Mouse (Mus musculus): ENCODE measurements around the gene Golga5. TPM values are rescaled to one million over a fixed set of nuclear protein-coding genes. Genes with fewer than 3 reads are reported as not detected.
A peak's percentile ranks its signal among the peaks of the same experiment; 100 is the strongest.

The Golga5 gene
- total RNA-seq, 2 experiments from 2014 or later = 23.5 to 25.8 TPM

GRCm38 (mm10) chr12:102501848-102502595, 33.1 kb downstream of the Golga5 start:
- intact Hi-C loops (cut with DNase I) = no loop called here
- no peak for DNase-seq

GRCm38 (mm10) chr12:102505131-102505713, 36.3 kb downstream of the Golga5 start:
- no peak for DNase-seq

GRCm38 (mm10) chr12:102505949-102506348, 37.0 kb downstream of the Golga5 start:
- intact Hi-C loops (cut with DNase I) = no loop called here
- DNase-seq = no peak

More at GRCm38 (mm10) chr12:102505131-102505713, 36.3 kb downstream of the Golga5 start:
- intact Hi-C loops (cut with DNase I) = no loop called here

- DNase-seq = no peak
- intact Hi-C loops (cut with DNase I) = no loop called here
These were observed 42.4 kb downstream of the Golga5 start for GRCm38 (mm10) chr12:102511363-102511762.

- no peak for DNase-seq
- intact Hi-C loops (cut with DNase I) = no loop called here
These were observed 45.2 kb downstream of the Golga5 start for GRCm38 (mm10) chr12:102514151-102514550.

- intact Hi-C loops (cut with DNase I) = no loop called here
- DNase-seq = no peak
These were observed 45.8 kb downstream of the Golga5 start for GRCm38 (mm10) chr12:102514751-102515150.

GRCm38 (mm10) chr12:102516151-102516550, 47.2 kb downstream of the Golga5 start:
- intact Hi-C loops (cut with DNase I) = no loop called here
- no peak for DNase-seq

- DNase-seq = no peak
- intact Hi-C loops (cut with DNase I) = no loop called here
These were observed 48.7 kb downstream of the Golga5 start for GRCm38 (mm10) chr12:102517647-102518046.

- intact Hi-C loops (cut with DNase I) = loop anchor here (5.0 kb wide), 1 partner anchor 212 kb away; no protein-coding TSS in a partner anchor
These were observed 51.2 kb downstream of the Golga5 start for GRCm38 (mm10) chr12:102519929-102520720.

GRCm38 (mm10) chr12:102521777-102522319, 52.9 kb downstream of the Golga5 start:
- intact Hi-C loops (cut with DNase I) = loop anchor here (2.0 to 5.0 kb wide), 2 partner anchors 187 to 210 kb away; no protein-coding TSS in a partner anchor
- DNase-seq = peak; percentile 18 to 25

More at GRCm38 (mm10) chr12:102519929-102520720, 51.2 kb downstream of the Golga5 start:
- no peak for DNase-seq

- intact Hi-C loops (cut with DNase I) = loop anchor here (5.0 kb wide), 1 partner anchor 208 kb away; no protein-coding TSS in a partner anchor
- no peak for DNase-seq
These were observed 55.3 kb downstream of the Golga5 start for GRCm38 (mm10) chr12:102524216-102524615.

- peak; percentile 13 to 50 for DNase-seq
- intact Hi-C loops (cut with DNase I) = loop anchor here (5.0 kb wide), 1 partner anchor 208 kb away; no protein-coding TSS in a partner anchor
These were observed 55.8 kb downstream of the Golga5 start for GRCm38 (mm10) chr12:102524760-102525159.

GRCm38 (mm10) chr12:102527989-102528388, 59.1 kb downstream of the Golga5 start:
- intact Hi-C loops (cut with DNase I) = no loop called here
- DNase-seq = no peak

- DNase-seq = no peak
- intact Hi-C loops (cut with DNase I) = no loop called here
These were observed 66.9 kb downstream of the Golga5 start for GRCm38 (mm10) chr12:102535796-102536195.

GRCm38 (mm10) chr12:102540278-102540677, 71.3 kb downstream of the Golga5 start:
- no peak for DNase-seq
- intact Hi-C loops (cut with DNase I) = no loop called here

GRCm38 (mm10) chr12:102541168-102541567, 72.2 kb downstream of the Golga5 start:
- DNase-seq = no peak
- intact Hi-C loops (cut with DNase I) = no loop called here

GRCm38 (mm10) chr12:102545122-102545521, 76.2 kb downstream of the Golga5 start:
- intact Hi-C loops (cut with DNase I) = no loop called here
- DNase-seq = no peak
